Mouse (Mus musculus) MEL (cell line): ENCODE data around the gene Rab12. TPM values are rescaled to one million over a fixed set of nuclear protein-coding genes. Genes with fewer than 3 reads are reported as not detected.

Experiments
- DNase-seq: peaks from one replicate; pipeline ENCODE4 v3.0.0; 2011; ENCODE audit warnings: low read depth, low spot score
- H3K27ac ChIP-seq: 2 replicates; pipeline ENCODE4 v1.5.1; 2012; ENCODE audit warnings: low read depth, mild to moderate bottlenecking, control low read depth, low read length, moderate library complexity; ENCODE audit not compliant: control insufficient read depth
- H3K27me3 ChIP-seq, 2 experiments: fragments of 150-350 bp in 1 of 2; sonication (generic) in 1 of 2; 2 replicates each; pipeline ENCODE4 v1.6.1; 2012; ENCODE audit warnings: low read length in 2 of 2, mild to moderate bottlenecking in 2 of 2, improper control_type of control experiment in 1 of 2, moderate library complexity in 1 of 2; ENCODE audit not compliant: insufficient read depth in 2 of 2, control insufficient read depth in 1 of 2
- H3K36me3 ChIP-seq, 2 experiments: 2 replicates each; pipeline ENCODE4 v1.6.1; 2012 to 2014; ENCODE audit warnings: low read length in 2 of 2, improper control_type of control experiment in 1 of 2, inconsistent platforms in 1 of 2, mild to moderate bottlenecking in 1 of 2; ENCODE audit not compliant: insufficient read depth in 2 of 2, control insufficient read depth in 1 of 2
- H3K4me1 ChIP-seq, 2 experiments: fragments of 150-350 bp in 1 of 2; sonication (generic) in 1 of 2; 2 replicates each; pipeline ENCODE4 v1.6.1; 2012; ENCODE audit warnings: low read length in 2 of 2, improper control_type of control experiment in 1 of 2, mild to moderate bottlenecking in 1 of 2; ENCODE audit not compliant: insufficient read depth in 2 of 2, control insufficient read depth in 1 of 2
- H3K4me3 ChIP-seq, 2 experiments: fragments of 150-350 bp in 1 of 2; sonication (generic) in 1 of 2; 2 replicates each; pipeline ENCODE4 v1.5.1; 2012; ENCODE audit warnings: low read depth in 2 of 2, low read length in 2 of 2, mild to moderate bottlenecking in 2 of 2, moderate library complexity in 2 of 2, control low read depth in 1 of 2, improper control_type of control experiment in 1 of 2; ENCODE audit not compliant: control insufficient read depth in 1 of 2, insufficient read depth in 1 of 2
- H3K79me2 ChIP-seq: 2 replicates; pipeline ENCODE4 v1.6.1; 2012; ENCODE audit warnings: mild to moderate bottlenecking, low read length, moderate library complexity; ENCODE audit not compliant: control insufficient read depth, poor library complexity, insufficient read depth
- H3K9ac ChIP-seq: 2 replicates; pipeline ENCODE4 v1.6.1; 2012; ENCODE audit warnings: low read depth, mild to moderate bottlenecking, control low read depth, low read length, moderate library complexity; ENCODE audit not compliant: control insufficient read depth, poor library complexity, severe bottlenecking
- H3K9me3 ChIP-seq: fragments of 150-350 bp; sonication (generic); replicated peaks from 2 replicates; pipeline ENCODE4 v1.6.1; 2012; ENCODE audit warnings: mild to moderate bottlenecking, low read length, improper control_type of control experiment, moderate library complexity; ENCODE audit not compliant: insufficient read depth
- BHLHE40 ChIP-seq: IDR thresholded peaks from 2 replicates; pipeline ENCODE4 v1.6.1; 2012; ENCODE audit warnings: low read depth, mild to moderate bottlenecking, inconsistent platforms, low read length, improper control_type of control experiment, borderline replicate concordance
- CHD1 ChIP-seq: IDR thresholded peaks from 2 replicates; pipeline ENCODE4 v1.6.1; 2012; ENCODE audit warnings: low read depth, mild to moderate bottlenecking, inconsistent platforms, low read length, improper control_type of control experiment
- CHD2 ChIP-seq: IDR thresholded peaks from 2 replicates; pipeline ENCODE4 v1.6.1; 2011; ENCODE audit warnings: low read length, improper control_type of control experiment
- E2F4 ChIP-seq: IDR thresholded peaks from 2 replicates; pipeline ENCODE4 v1.6.1; 2011; ENCODE audit warnings: low read depth, low read length, improper control_type of control experiment, borderline replicate concordance
- EP300 ChIP-seq, 2 experiments: IDR thresholded peaks; 2 replicates each; pipeline ENCODE4 v1.6.1; 2011; ENCODE audit warnings: improper control_type of control experiment in 2 of 2, low read length in 2 of 2, low read depth in 1 of 2, mild to moderate bottlenecking in 1 of 2
- HCFC1 ChIP-seq: IDR thresholded peaks from 2 replicates; pipeline ENCODE4 v1.6.1; 2012; ENCODE audit warnings: low read depth, mild to moderate bottlenecking, inconsistent platforms, low read length, improper control_type of control experiment, moderate library complexity
- JUND ChIP-seq: IDR thresholded peaks from 2 replicates; pipeline ENCODE4 v1.6.1; 2011; ENCODE audit warnings: low read depth, mild to moderate bottlenecking, improper control_type of control experiment, low read length
- KAT2A ChIP-seq: conservative IDR thresholded peaks from 2 replicates; pipeline ENCODE4 v1.6.1; 2012; ENCODE audit warnings: low read depth, low read length, improper control_type of control experiment, inconsistent platforms
- MAX ChIP-seq: IDR thresholded peaks from 2 replicates; pipeline ENCODE4 v1.6.1; 2011; ENCODE audit warnings: low read length, improper control_type of control experiment
- MAZ ChIP-seq: IDR thresholded peaks from 2 replicates; pipeline ENCODE4 v1.6.1; 2012; ENCODE audit warnings: low read depth, mild to moderate bottlenecking, inconsistent platforms, low read length, improper control_type of control experiment
- MXI1 ChIP-seq: IDR thresholded peaks from 2 replicates; pipeline ENCODE4 v1.6.1; 2011; ENCODE audit warnings: mild to moderate bottlenecking, low read depth, low read length, improper control_type of control experiment
- MYB ChIP-seq: IDR thresholded peaks from 2 replicates; pipeline ENCODE4 v1.6.1; 2011; ENCODE audit warnings: mild to moderate bottlenecking, low read depth, low read length, improper control_type of control experiment
- MYC ChIP-seq: IDR thresholded peaks from 2 replicates; pipeline ENCODE4 v1.6.1; 2011; ENCODE audit warnings: low read depth, mild to moderate bottlenecking, low read length, improper control_type of control experiment, moderate library complexity
- POLR2A ChIP-seq, 2 experiments: IDR thresholded peaks; 2 replicates each; pipeline ENCODE4 v1.6.1; 2011 to 2012; ENCODE audit warnings: low read length in 2 of 2, mild to moderate bottlenecking in 2 of 2, control low read depth in 1 of 2, improper control_type of control experiment in 1 of 2, low read depth in 1 of 2, moderate library complexity in 1 of 2; ENCODE audit not compliant: control insufficient read depth in 1 of 2, insufficient read depth in 1 of 2, poor library complexity in 1 of 2
- POLR2AphosphoS2 ChIP-seq: IDR thresholded peaks from 2 replicates; pipeline ENCODE4 v1.6.1; 2011; ENCODE audit warnings: low read length, improper control_type of control experiment
- POLR2AphosphoS5 ChIP-seq: IDR thresholded peaks from 2 replicates; pipeline ENCODE4 v1.6.1; 2012; ENCODE audit warnings: low read depth, borderline replicate concordance, mild to moderate bottlenecking, inconsistent platforms, low read length, moderate library complexity, mixed read lengths
- RAD21 ChIP-seq: IDR thresholded peaks from 2 replicates; pipeline ENCODE4 v1.6.1; 2011; ENCODE audit warnings: mild to moderate bottlenecking, low read depth, low read length, improper control_type of control experiment
- SIN3A ChIP-seq: IDR thresholded peaks from 2 replicates; pipeline ENCODE4 v1.6.1; 2012; ENCODE audit warnings: low read length, improper control_type of control experiment, inconsistent platforms
- UBTF ChIP-seq: IDR thresholded peaks from 2 replicates; pipeline ENCODE4 v1.6.1; 2012; ENCODE audit warnings: low read depth, mild to moderate bottlenecking, inconsistent platforms, low read length, improper control_type of control experiment, moderate library complexity, borderline replicate concordance; ENCODE audit not compliant: insufficient read depth
- USF1 ChIP-seq: IDR thresholded peaks from 2 replicates; pipeline ENCODE4 v1.6.1; 2014; ENCODE audit warnings: low read depth, mild to moderate bottlenecking, inconsistent platforms, low read length, improper control_type of control experiment, moderate library complexity
- USF2 ChIP-seq, 2 experiments: IDR thresholded peaks; 2 replicates each; pipeline ENCODE4 v1.6.1; 2011 to 2012; ENCODE audit warnings: improper control_type of control experiment in 2 of 2, low read length in 2 of 2, borderline replicate concordance in 1 of 2, inconsistent platforms in 1 of 2, low read depth in 1 of 2, mild to moderate bottlenecking in 1 of 2; ENCODE audit not compliant: insufficient read depth in 1 of 2
- ZKSCAN1 ChIP-seq: IDR thresholded peaks from 2 replicates; pipeline ENCODE4 v1.6.1; 2012; ENCODE audit warnings: low read depth, mild to moderate bottlenecking, inconsistent platforms, low read length, improper control_type of control experiment, moderate library complexity
- ZMIZ1 ChIP-seq: IDR thresholded peaks from 2 replicates; pipeline ENCODE4 v1.6.1; 2012; ENCODE audit warnings: low read depth, mild to moderate bottlenecking, inconsistent platforms, low read length, improper control_type of control experiment, moderate library complexity
- ZNF384 ChIP-seq: IDR thresholded peaks from 2 replicates; pipeline ENCODE4 v1.6.1; 2012; ENCODE audit warnings: low read depth, mild to moderate bottlenecking, inconsistent platforms, low read length, improper control_type of control experiment
- polyA plus RNA-seq, 2 experiments: library from polyadenylated mRNA; stranded (reverse) in 1 of 2; unstranded in 1 of 2; fragments of >175 nt in 1 of 2; fragments of >200 nt in 1 of 2; gene quantifications; 2 replicates each; pipeline versions ENCODE4 v1.2.1 to v1.2.4; 2012; ENCODE audit warnings: low replicate concordance in 2 of 2, low read depth in 1 of 2; ENCODE audit not compliant: insufficient read length in 2 of 2, insufficient read depth in 1 of 2, missing spikeins in 1 of 2
- total RNA-seq: library from RNA; depleted of rRNA; stranded (reverse); fragments of 300-350 nt; gene quantifications from 2 replicates; pipeline ENCODE4 v1.2.3, GENCODE M21; 2012

Gene Rab12
- total and polyA plus RNA-seq, 3 experiments: 10.7 to 19.0 TPM; not detected in 1

- Histone ChIP-seq H3K9ac (no peak overlapping the region), H3K79me2 (no peaks in the 10 kb centered on the region), H3K4me1 (no peaks in the 10 kb centered on the region), H3K9me3 (no peaks in the 10 kb centered on the region), H3K4me3 (no peak overlapping the region), H3K27me3 (no peaks in the 10 kb centered on the region), H3K27ac (no peak overlapping the region), H3K36me3 (no peaks in the 10 kb centered on the region)
- no peak for DNase-seq
- no peak for TF ChIP-seq MXI1
- TF ChIP-seq EP300 (IDR thresholded peaks at IDR 0.05; ENCODE audit: low read depth in 1 of 2, low read length in 2 of 2): no peak
- TF ChIP-seq E2F4: no peak
- no peak for TF ChIP-seq POLR2A (IDR thresholded peaks at IDR 0.05; ENCODE audit: control insufficient read depth in 1 of 2, insufficient read depth in 1 of 2, low read depth in 1 of 2, low read length in 2 of 2, poor library complexity in 1 of 2)
- no peak for TF ChIP-seq RAD21
- TF ChIP-seq CHD1: no peak
- no peak for TF ChIP-seq KAT2A
- no peak for TF ChIP-seq ZKSCAN1
- no peak for TF ChIP-seq BHLHE40
- TF ChIP-seq ZMIZ1: no peak
- TF ChIP-seq CHD2: no peak
Measured at GRCm38 (mm10) chr17:66484965-66485364, 34.6 kb downstream of the Rab12 start.

- DNase-seq: no peak
- H3K9ac ChIP-seq: no peak overlapping the region
- no peak overlapping the region for H3K4me3 ChIP-seq
- H3K27me3 ChIP-seq: no peaks in the 10 kb centered on the region
- TF ChIP-seq ZNF384: no peak
- TF ChIP-seq MYC: no peak
- TF ChIP-seq MXI1: no peak
- TF ChIP-seq JUND: no peak
- no peak for TF ChIP-seq EP300 (IDR thresholded peaks at IDR 0.05; ENCODE audit: low read depth in 1 of 2, low read length in 2 of 2)
- no peak for TF ChIP-seq HCFC1
- TF ChIP-seq MYB: no peak
- TF ChIP-seq ZMIZ1: no peak
- no peak for TF ChIP-seq CHD2
- no peak for TF ChIP-seq ZKSCAN1
- no peak for TF ChIP-seq MAZ
- no peak for TF ChIP-seq POLR2AphosphoS2
- TF ChIP-seq E2F4: no peak
- no peak for TF ChIP-seq RAD21
- TF ChIP-seq UBTF: no peak
- TF ChIP-seq MAX: no peak
- no peak for TF ChIP-seq USF1
- TF ChIP-seq SIN3A: no peak
- no peak for TF ChIP-seq USF2 (IDR thresholded peaks at IDR 0.05; ENCODE audit: borderline replicate concordance in 1 of 2, insufficient read depth in 1 of 2, low read depth in 1 of 2, low read length in 2 of 2)
- no peak for TF ChIP-seq POLR2AphosphoS5
- no peaks in the 10 kb centered on the region for H3K79me2 ChIP-seq
- no peaks in the 10 kb centered on the region for H3K9me3 ChIP-seq
- H3K27ac ChIP-seq: no peak overlapping the region
- no peaks in the 10 kb centered on the region for H3K36me3 ChIP-seq
- no peaks in the 10 kb centered on the region for H3K4me1 ChIP-seq
Measured at GRCm38 (mm10) chr17:66483651-66484454, 35.7 kb downstream of the Rab12 start.
